Mouse (Mus musculus) cerebellum, postnatal 25 days (tissue): Measurements from ENCODE around the gene Rapsn.
"Not testable (repeated sequence)": the region's sequence is repeated elsewhere in the genome, so short reads cannot be mapped to it uniquely, and the experiment has no call there.

Source experiments
- DNase-seq, 2 experiments: peaks; one replicate each; pipeline ENCODE4 v3.0.0; 2021; ENCODE audit warnings: mixed read lengths in 2 of 2

Rapsn gene

GRCm38 (mm10) chr2:91035385-91035784 lies at the start of gene Rapsn:
Gene Rapsn, plus strand, starts transcription at chr2:91035620.
- DNase-seq, result no peak

GRCm38 (mm10) chr2:90986055-90986454 lies 49.4 kb upstream of the Rapsn start:
- DNase-seq, result no peak

GRCm38 (mm10) chr2:91008536-91008935 lies 26.9 kb upstream of the Rapsn start:
- DNase-seq, result peak; percentile 61 to 74

GRCm38 (mm10) chr2:91013881-91014280 lies 21.5 kb upstream of the Rapsn start:
- no peak for DNase-seq

GRCm38 (mm10) chr2:91015386-91015785 lies 20.0 kb upstream of the Rapsn start:
- peak; percentile 78 to 81 for DNase-seq

- peak; percentile 54 to 72 for DNase-seq
Measured at GRCm38 (mm10) chr2:91018061-91018788, 17.2 kb upstream of the Rapsn start.

GRCm38 (mm10) chr2:91019911-91020310 lies 15.5 kb upstream of the Rapsn start:
- no peak for DNase-seq

- DNase-seq, result not testable (repeated sequence)
Measured at GRCm38 (mm10) chr2:91022266-91022665, 13.2 kb upstream of the Rapsn start.

- no peak for DNase-seq
Measured at GRCm38 (mm10) chr2:91023131-91023530, 12.3 kb upstream of the Rapsn start.

- DNase-seq, result no peak
Measured at GRCm38 (mm10) chr2:91023956-91024355, 11.5 kb upstream of the Rapsn start.

GRCm38 (mm10) chr2:91025081-91025516 lies 10.3 kb upstream of the Rapsn start:
- DNase-seq, result no peak

GRCm38 (mm10) chr2:91026491-91026890 lies 8.9 kb upstream of the Rapsn start:
- no peak for DNase-seq

GRCm38 (mm10) chr2:91027391-91028214 lies 7.8 kb upstream of the Rapsn start:
- DNase-seq, result no peak

GRCm38 (mm10) chr2:91031216-91031615 lies 4.2 kb upstream of the Rapsn start:
- no peak for DNase-seq

GRCm38 (mm10) chr2:91033000-91033399 lies 2.4 kb upstream of the Rapsn start:
- DNase-seq, result no peak

GRCm38 (mm10) chr2:91041786-91042185 lies 6.4 kb downstream of the Rapsn start:
- DNase-seq, result peak; percentile 31 to 44

GRCm38 (mm10) chr2:91042651-91043398 lies 7.4 kb downstream of the Rapsn start:
- no peak for DNase-seq

- DNase-seq, result no peak
Measured at GRCm38 (mm10) chr2:91044727-91045126, 9.3 kb downstream of the Rapsn start.

GRCm38 (mm10) chr2:91045805-91046204 lies 10.4 kb downstream of the Rapsn start:
- DNase-seq, result not testable (repeated sequence)

- DNase-seq, result no peak
Measured at GRCm38 (mm10) chr2:91047359-91047758, 11.9 kb downstream of the Rapsn start.

- no peak for DNase-seq
Measured at GRCm38 (mm10) chr2:91051917-91052316, 16.5 kb downstream of the Rapsn start.

- DNase-seq, result no peak
Measured at GRCm38 (mm10) chr2:91052752-91053151, 17.3 kb downstream of the Rapsn start.
